Mouse (Mus musculus) cerebellum, postnatal 36 days (tissue): ENCODE results near the gene Gpr107.
"Not testable (repeated sequence)": the region's sequence is repeated elsewhere in the genome, so short reads cannot be mapped to it uniquely, and the experiment has no call there.

Source experiments
- DNase-seq, 2 experiments: peaks; one replicate each; pipeline ENCODE4 v3.0.0; 2021 to 2022; ENCODE audit warnings: mixed read lengths in 2 of 2

Gene Gpr107

DNA sequence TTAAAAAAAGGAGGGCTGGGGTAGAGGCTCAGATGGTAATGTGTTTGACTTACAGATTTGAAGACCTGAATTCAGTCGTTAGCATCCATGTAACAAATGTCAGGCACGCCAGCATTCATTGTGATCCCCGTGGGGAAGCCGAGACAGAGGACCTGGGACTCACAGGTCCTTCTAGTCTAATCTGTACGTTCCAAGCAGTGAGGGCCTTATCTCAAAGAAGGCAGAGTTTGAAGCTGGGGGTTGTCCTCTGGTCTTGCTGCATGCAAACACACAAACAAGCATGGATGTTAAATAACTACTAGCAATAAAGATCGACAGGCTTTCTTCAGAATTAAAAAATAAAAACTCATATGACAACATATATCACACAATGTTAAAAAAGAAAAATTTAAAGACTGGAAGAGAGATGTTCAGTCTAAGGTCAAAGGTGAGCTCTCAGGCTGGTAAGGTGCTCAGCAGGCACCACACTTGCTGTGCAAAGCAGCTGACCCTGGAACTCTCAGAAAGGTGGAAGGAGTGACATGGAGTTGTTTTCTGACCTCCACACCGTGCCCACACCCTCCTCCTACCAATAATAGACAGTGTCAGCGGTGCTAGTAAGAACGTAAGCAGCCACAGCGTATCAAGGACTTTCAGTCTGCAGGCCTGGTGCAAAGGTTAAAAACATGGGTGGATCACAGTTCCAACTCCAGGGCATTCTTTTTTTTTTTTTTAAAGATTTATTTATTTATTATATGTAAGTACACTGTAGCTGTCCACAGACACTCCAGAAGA, 8.2 kb downstream of the Gpr107 start:
- no peak for DNase-seq

DNA sequence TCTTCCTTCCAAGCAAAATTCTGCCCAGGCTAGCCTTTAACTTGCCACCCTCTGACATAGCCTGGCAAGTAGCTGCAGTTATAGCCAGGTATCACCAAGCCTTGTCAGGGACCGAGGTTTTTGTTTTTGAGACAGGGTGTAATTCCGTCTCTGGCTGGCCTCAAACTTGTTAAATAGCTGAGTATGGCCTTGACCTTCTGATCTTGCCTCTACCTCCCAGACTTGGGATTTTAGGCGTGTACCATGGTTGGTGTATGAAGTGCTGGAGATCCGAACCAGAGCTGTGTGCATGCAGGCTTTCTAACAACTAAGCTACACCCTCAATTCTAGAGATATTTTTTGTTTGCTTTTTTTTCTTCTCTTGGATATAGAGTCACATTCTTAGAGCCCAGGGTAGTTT, 9.5 kb downstream of the Gpr107 start:
- DNase-seq: no peak

DNA sequence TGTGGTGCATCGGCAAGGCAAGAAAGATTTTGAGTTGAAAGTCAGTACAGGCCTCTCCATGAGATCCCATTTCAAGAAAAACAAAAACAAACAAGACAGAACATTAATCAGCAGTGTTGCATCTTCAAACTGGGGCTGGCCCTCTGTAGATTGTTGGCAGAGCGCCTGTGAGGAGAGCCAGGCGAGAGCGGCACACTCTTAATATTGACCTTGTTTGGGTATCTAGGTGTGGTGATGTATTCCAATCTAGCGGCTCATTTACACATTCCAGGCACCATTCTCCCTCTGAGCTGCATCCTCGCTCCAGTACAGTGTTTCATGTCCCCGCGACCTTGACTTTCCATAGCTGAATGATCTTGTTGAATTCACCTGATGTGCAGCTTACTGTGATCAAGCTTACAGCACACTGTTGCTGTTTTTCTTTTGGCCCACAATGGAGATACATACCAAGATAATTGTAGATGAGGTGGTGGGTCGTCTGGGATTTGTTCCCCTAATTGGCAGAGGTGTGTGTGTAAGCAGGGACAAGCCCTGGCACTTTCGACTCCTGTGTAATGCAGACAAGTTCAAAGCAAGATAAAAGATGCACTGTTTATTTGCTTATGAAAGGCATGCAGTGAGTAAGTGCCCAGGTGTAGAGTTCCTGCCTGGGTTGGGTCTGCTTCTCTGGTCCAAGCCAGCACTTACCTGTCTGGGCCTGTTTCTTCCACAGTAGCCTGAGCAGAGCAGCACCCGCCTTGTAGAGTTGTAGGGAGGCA, 11.4 kb downstream of the Gpr107 start:
- DNase-seq: peak in 1 of 2 experiments; percentile 27

DNA sequence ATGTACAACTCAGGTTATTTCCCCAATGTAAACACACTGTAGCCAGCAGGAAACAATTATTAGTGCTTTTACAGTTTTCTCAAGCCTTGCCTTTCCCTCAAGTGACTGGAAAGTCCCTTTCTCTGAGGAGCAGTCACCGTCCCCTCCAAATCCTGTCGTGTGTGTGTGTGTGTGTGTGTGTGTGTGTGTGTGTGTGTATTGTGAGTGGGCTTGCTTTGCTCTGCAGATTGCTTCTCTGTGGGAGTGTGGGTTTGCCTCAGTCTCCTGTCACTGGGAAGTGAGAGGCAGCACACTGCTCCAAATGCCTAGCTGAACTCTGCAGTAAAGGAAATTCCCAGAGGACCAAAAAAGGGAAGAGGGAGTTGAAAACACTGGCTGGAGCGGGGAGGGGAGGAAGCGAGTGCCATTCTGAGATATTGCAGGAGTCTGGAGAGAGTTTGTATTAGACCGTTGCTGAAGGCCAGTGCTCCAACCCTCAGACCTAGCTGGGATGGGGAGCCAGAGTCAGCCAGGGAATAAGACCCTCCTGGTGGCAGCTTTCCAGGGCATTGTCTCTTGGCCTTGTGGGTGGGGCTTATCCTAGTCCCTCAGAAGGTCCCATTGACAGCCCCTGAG, 12.8 kb downstream of the Gpr107 start:
- DNase-seq: no peak

DNA sequence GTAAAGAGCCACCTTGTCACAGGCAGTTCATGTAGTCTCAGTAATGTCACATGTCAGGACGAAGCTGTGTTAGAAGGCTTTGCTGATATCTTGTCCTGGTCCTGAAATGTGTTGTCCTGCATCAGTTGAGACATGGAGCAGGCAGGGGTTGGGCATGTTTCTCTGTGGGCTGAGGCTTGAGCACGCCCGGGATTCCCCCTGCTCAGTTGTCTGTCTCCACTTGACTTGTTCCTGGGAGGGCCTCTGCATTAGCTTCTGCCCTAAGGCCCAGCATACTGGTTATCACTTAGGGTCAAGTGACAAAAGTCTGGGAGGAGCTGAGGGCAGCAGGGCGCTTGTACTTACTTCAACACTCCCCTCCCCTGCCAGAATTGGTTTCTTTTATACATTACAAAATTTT, 13.4 kb downstream of the Gpr107 start:
- DNase-seq: no peak

DNA sequence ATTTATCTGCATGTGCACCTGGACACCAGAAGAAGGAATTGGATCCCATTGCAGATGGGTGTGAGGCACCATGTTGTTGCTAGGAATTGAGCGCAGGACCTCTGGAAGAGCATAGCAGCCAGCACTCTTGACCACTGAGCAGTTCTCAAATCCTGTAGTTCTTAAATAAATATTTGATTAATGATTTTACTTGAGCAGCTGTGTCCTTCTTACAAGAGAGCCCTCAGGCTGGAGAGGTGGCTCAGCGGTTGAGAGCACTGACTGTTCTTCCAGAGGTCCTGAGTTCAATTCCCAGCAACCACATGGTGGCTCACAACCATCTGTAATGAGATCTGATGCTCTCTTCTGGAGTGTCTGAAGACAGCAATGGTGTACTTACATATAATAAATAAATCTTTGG, 15.5 kb downstream of the Gpr107 start:
- not testable (repeated sequence) for DNase-seq

DNA sequence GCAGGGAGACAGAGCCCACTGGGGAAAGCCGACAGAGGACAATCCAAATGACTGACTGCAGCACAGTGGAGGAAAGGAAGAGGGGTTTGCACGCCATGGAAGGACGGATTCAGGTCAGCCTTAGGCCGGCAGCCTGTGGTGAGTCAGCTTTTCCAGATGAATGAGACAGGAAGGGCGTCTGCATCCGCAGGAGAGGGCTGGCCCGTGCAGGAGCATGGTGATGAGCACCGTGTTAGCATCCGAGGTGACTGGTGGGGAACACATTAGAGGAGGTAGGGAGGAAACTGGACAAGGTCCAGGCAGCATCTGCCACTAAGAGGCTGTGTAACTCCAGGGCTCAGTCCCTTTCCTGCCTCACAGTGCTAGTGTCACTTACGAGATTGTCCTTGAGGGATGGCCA, 16.9 kb downstream of the Gpr107 start:
- DNase-seq: no peak

DNA sequence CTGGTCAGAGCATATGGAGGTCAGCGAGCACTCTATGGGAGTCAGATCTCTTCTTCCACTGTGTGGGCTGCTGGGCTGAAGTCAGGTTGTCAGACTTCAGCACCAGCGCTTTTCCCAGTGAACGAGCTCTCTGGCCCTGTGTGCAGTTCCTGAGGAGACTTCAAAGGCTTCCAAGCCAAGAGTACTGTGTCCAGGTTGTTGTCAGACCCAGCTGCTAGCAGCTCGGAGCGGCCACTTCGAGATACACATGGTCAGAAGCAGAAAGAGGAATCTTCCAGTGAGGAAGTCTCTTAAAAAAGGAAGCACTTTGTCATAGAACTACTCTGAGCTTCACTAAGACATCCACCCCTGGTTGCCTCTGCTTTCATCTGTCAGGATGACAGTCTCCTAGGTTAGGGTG, 18.0 kb downstream of the Gpr107 start:
- DNase-seq: no peak

DNA sequence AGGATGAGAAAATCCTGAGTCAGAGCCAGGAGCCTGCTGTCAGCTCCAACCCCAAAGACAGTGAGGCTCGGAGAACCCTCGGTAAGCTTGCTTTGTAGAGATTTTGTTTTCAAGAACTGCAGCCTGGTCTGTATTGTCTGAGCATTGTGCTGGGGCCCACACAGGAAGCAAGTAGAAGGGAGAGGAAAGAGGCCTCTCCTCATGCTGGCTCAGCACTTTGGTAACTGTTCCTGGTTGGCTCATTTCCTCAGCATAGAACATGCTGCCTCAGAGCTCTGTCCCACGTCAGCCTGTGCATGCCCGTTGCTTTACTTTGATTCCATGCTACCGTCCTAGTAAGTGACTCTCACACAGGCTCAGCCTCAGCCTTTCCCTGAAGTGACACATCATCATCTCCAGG, 19.9 kb downstream of the Gpr107 start:
- no peak for DNase-seq

DNA sequence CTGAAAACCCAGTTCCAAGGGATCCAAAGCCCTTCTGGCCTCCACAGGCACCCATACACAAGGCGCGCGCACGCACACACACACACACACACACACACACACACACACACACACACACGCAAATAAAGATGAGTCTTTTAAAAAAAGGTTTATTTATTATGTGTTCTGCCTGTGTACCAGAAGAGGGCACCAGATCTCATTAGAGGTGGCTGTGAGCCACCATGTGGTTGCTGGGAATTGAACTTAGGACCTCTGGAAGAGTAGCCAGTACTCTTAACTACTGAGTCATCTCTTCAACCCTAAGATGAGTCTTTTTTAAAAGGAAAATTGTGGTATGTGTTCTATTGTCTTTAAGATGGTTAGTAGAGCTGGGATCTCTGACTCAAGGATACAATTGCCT, 20.4 kb downstream of the Gpr107 start:
- DNase-seq: no peak

DNA sequence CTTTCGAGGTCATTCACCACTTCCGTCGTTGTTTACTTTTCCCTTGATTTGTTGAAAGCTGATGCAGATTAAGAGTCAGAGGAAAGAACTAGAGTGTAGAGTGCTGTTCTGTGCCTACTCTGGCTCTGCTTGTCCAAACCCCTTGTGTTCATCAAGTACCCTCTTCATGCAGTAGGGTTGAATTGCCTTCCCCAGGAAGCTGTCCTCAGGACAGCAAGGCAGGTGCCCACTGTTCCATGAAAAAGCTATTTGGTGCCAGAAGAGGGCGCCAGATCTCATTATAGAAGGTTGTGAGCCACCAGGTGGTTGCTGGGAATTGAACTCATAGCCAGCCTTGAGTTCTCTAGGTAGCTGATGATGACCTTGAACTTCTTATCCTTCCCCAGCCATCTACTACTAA, 21.2 kb downstream of the Gpr107 start:
- no peak for DNase-seq

DNA sequence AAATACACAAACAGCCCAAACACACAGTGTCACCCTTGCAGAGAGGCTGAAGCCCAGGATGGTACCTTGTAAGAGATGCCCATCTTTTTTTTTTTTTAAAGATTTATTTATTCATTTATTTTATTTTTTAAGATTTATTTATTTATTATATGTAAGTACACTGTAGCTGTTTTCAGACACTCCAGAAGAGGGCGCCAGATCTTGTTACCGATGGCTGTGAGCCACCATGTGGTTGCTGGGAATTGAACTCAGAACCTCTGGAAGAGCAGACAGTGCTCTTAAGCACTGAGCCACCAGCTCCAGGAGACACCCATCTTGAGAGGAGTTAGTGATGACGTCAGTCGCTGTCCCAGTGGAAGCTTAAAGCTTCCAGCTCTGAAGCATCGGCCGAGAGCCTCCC, 26.5 kb downstream of the Gpr107 start:
- DNase-seq: not testable (repeated sequence)

DNA sequence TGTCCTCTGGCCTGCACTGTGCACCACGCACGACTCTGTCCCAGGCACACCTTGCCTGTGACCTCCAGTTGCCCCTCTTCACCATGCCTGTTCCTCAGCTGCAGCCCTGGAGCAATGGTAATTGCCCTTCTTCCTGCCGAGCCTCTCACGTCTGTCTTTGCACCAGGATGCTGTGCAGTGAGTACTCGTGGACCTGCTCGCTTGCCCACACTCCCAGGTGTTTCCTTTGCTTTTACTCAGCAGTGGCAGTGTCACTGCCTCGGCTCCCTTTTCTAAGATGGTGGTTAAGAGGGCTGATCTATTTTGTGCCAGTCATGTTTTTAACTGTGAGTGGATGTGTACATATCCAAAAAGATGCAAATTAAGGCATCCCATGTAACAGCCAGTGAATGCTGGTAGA, 27.4 kb downstream of the Gpr107 start:
- no peak for DNase-seq

DNA sequence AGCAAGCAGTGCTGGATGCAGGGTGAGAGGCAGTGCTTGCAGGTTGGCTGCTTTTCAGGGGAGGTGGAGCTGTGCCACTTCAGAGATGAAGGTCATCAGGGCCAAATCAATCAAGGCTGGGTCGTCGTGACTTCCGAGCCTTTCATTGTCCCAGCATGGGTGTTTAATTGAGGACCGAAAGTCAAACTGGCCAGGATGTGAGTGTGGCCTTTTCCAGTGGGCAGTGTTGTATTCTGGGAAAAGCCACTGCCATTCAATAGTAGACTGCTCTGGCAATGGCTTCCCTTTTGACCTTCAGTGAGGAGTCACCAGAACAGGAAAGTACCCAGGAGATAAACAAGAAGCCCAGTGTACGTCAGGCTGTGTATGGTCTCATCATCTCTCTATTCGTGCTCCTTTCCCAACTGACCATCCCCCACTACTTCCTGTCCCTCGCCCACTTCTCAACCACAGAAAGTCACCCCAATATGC, 28.0 kb downstream of the Gpr107 start:
- no peak for DNase-seq

DNA sequence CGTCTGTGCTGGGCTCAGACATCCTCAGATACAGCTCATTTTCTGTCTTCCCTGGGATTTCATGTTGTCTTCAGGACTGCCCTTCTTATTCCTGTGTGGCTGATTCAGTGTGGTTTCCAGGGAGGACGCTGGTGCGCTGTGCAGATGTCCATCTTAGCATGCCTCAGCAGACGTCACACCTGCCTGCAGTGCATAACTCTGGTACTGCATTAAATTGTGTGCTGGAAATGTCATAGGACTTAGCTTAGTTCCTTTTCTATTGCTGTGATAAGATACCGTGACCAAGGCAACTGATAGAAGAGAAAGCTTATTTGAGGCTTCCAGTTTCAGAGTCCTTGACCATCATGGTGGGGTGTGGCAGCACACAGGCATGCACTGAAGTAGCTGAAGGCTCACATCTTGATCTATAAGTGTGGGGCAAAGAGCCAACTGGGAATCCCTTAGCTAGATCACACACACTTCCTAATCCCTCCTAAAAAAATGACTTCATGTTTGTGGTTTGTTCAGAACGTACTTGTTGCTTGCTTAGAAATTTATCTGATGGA, 30.7 kb downstream of the Gpr107 start:
- no peak for DNase-seq

DNA sequence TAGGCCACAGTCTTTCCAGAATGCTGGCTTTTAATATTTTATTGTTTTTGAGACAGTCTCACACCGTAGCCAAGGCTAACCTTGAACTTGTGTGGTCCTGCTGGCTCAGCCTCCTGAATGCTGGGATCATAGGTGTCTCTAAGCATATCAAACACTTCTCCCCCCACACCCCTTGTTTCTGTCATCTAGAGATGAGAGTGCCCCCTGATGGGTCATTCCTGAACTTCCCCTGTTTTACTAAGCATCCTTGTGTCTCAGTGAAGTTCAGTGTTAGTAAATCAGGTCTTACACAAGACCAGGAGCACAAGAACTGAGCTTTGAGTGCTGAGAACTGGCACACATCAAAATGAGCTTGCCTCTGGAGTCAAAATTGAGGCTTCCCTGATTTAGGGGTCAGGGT, 31.7 kb downstream of the Gpr107 start:
- DNase-seq: no peak

DNA sequence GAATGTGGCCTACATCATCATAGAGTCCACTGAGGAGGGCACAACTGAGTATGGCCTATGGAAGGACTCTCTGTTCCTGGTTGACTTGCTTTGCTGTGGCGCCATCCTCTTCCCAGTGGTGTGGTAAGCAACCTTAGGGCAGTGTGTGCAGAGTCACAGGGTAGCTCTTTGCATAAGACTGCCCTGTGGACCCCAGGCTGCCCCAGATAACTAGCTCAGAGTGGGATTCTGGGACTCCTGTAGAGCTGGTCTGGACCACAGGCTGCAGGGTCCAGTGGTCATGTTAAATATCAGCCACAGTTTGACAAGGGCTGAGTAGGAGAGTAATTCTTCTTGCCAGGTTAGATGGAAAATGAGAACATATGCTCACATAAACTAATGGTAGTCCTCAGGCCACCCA, 36.6 kb downstream of the Gpr107 start:
- DNase-seq: no peak

DNA sequence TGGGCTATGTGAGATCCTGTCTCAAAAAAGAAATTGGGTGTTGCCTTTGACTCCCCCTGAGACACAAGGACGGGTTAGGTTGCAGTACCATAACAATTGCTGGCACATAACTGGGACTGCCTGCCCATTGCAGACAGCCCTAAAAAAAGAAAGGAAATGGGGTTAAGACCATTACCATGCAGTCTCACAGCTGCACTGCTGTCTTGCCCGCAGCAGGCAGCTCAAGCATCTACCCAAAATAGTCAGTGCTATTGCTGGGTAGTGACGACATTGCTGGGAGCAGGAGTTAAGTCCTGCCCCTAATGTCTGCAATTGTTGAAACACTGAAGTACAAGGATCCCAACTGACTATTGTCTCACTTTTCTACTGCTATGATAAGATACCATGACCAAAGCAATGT, 37.5 kb downstream of the Gpr107 start:
- DNase-seq: no peak

DNA sequence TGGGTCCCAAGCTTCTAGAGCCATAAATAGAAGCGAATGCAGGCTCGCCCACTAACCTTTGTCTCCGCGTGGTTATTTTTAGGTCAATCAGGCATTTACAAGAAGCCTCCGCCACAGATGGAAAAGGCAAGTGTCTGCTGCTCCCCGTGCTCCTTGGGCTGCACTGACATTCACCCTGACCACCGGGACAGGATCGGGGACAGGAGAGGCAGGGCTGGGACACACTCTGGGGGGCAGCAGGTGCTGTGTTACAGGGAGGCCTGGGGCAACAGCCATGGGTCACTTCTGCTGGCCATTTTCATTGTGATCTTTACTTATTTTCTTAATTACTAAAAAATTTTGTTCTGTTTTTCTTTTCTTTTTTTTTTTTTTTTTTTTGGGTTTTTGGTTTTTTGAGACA, 39.6 kb downstream of the Gpr107 start:
- DNase-seq: no peak

DNA sequence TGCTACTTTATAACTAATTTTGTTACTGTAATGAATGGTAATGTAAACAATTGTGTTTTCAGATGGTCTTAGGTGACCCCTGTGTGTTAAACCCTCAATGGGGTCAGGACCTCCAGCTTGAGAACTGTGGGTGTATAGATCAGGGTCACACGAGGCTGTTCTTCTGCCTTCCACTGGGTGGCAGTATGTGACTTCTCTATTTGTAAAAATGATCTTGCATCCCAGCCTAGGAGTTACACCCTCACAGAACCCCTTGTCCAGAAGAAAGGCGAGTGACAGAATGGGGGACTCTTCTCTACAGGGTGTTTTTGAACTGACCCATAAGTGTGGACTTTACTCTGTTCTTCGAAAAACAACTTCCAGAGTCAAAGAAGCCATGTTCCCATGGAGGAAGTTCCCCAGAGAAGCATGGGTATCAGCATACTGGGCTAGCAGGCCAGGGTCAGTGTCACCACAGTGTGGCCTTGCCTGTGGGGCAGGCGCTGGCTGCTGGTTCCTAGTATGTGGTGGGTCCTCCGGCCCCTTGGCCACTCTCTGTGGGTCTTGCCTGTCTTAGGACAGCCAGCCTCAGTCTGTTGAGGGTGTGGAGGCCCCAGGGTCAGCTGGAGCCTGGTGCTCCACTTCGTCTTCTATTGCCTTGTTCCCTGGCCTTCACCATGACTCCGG, 42.4 kb downstream of the Gpr107 start:
- DNase-seq: peak in 1 of 2 experiments; percentile 57

DNA sequence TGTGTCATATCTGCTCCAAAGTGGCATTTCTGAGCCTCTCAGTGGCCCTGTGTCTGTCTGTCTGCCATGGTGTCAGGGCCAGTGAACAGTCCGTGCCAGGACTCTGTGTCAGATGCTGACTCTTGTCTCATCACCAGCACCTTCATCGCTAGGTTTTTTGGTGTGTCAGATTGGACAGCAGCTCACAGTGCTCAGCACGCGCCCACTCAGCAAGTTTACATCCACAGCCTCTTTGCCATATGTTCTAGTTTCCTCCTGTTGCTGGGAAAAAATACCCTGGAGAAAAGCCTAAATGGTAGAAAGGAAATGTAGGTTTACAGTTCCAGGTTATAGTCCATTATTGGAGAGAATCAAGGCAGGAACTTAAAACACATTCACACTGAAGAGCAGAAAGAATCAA, 46.5 kb downstream of the Gpr107 start:
- DNase-seq: peak in 1 of 2 experiments; percentile 33

DNA sequence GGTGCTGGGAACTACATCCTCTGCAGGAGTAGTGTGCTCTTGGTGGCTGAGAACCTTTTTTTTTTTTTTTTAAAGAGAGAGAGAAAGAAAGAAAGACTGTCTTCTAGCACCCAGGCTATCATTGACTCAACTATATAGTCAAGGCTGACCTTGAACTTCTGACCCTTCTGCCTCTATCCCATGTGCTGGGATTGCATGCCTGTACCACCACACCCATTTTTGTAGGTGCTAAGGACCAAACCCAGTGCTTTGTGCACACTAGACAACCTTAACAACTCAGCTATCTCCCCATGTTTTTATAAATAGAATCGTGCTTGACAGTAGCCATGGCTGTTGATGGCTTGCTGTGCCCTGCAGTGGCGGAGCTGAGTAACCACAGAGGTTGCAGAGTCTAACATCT, 47.9 kb downstream of the Gpr107 start:
- no peak for DNase-seq

DNA sequence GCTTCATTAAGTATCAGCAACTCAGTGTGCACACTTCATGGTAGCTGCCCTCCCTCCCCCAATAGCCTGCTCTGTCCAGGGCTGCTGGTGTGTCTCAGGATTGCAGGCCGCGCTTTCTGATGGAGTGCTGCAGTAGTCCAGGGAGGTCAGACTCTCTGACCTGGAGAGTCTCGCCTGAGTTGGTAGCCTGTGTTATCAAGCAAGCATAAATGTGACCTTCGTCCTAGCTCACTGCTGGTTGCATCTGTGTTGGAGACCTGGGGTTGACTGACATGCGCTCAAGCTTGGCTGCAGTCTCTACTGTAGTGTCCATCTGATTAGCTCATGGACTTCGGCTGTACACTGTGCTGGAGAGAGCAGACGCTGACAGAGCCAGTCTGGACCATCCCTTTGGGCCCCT, 49.7 kb downstream of the Gpr107 start:
- DNase-seq: no peak
